Mouse (Mus musculus) midbrain, postnatal 0 days (tissue): ENCODE measurements around the gene Alad. TPM values are rescaled to one million over a fixed set of nuclear protein-coding genes. Genes with fewer than 3 reads are reported as not detected.

Source experiments
- ATAC-seq: fragments of 200-750 bp; cut with Nextera tagmentation; 2 replicates; pipeline ENCODE4 v1.8.0; 2017; ENCODE audit warnings: moderate number of reproducible peaks, mild to moderate bottlenecking, moderate TSS enrichment, moderate library complexity; ENCODE audit not compliant: low FRiP score
- DNase-seq: peaks from one replicate; pipeline ENCODE4 v3.0.0-alpha.2; 2015; ENCODE audit warnings: low spot score
- H3K27ac ChIP-seq: fragments of 300-500 bp; sonication (generic); 2 replicates; pipeline ENCODE4 v1.5.1; 2014; ENCODE audit warnings: low read depth, mild to moderate bottlenecking, low read length, mixed read lengths
- H3K27me3 ChIP-seq: fragments of 300-500 bp; sonication (generic); 2 replicates; pipeline ENCODE4 v1.6.1; 2014; ENCODE audit warnings: low read length, control low read depth, mixed read lengths; ENCODE audit not compliant: insufficient read depth
- H3K36me3 ChIP-seq: fragments of 300-500 bp; sonication (generic); 2 replicates; pipeline ENCODE4 v1.6.1; 2014; ENCODE audit warnings: low read length, control low read depth, mixed read lengths; ENCODE audit not compliant: insufficient read depth
- H3K4me1 ChIP-seq: fragments of 300-500 bp; sonication (generic); 2 replicates; pipeline ENCODE4 v1.6.1; 2014; ENCODE audit warnings: mild to moderate bottlenecking, control low read depth, antibody characterized with exemption, low read length, mixed read lengths; ENCODE audit not compliant: insufficient read depth
- H3K4me2 ChIP-seq: fragments of 300-500 bp; sonication (generic); 2 replicates; pipeline ENCODE4 v1.6.1; 2014; ENCODE audit warnings: low read depth, mild to moderate bottlenecking, low read length, mixed read lengths; ENCODE audit not compliant: poor library complexity, severe bottlenecking
- H3K4me3 ChIP-seq: fragments of 300-500 bp; sonication (generic); 2 replicates; pipeline ENCODE4 v1.5.1; 2014; ENCODE audit warnings: low read depth, mild to moderate bottlenecking, low read length, moderate library complexity
- H3K9ac ChIP-seq: fragments of 300-500 bp; sonication (generic); replicated peaks from 2 replicates; pipeline ENCODE4 v1.6.1; 2014; ENCODE audit warnings: mild to moderate bottlenecking, low read length, moderate library complexity, mixed read lengths; ENCODE audit not compliant: poor library complexity, severe bottlenecking
- H3K9me3 ChIP-seq: fragments of 300-500 bp; sonication (generic); 2 replicates; pipeline ENCODE4 v1.6.1; 2016; ENCODE audit warnings: low read length, control low read depth
- CTCF ChIP-seq: IDR thresholded peaks from 2 replicates; pipeline ENCODE4 v1.5.1; 2016; ENCODE audit warnings: antibody characterized with exemption, mild to moderate bottlenecking
- WGBS: fragments of 180-500 bp; shearing (Covaris S2); extraction: QIAGEN DNeasy Blood & Tissue Kit; methylation state at CpG from one replicate; pipeline ENCODE4 v1.1.7; 2014; 5-methylcytosine and 5-hydroxymethylcytosine counted together
- polyA plus RNA-seq: library from polyadenylated mRNA; unstranded; fragments of >200 nt; fragmentation: Nextera tagmentation; extraction: Ambion mirVana; gene quantifications from 2 replicates; pipeline ENCODE4 v1.2.1, GENCODE M21; 2015
- total RNA-seq: library from RNA; depleted of rRNA; stranded (reverse); fragments of >200 nt; gene quantifications from 2 replicates; pipeline ENCODE4 v1.2.3, GENCODE M21; 2014

Gene Alad
- total and polyA plus RNA-seq, 2 experiments from 2014 or later = 49.3 to 74.6 TPM

DNA sequence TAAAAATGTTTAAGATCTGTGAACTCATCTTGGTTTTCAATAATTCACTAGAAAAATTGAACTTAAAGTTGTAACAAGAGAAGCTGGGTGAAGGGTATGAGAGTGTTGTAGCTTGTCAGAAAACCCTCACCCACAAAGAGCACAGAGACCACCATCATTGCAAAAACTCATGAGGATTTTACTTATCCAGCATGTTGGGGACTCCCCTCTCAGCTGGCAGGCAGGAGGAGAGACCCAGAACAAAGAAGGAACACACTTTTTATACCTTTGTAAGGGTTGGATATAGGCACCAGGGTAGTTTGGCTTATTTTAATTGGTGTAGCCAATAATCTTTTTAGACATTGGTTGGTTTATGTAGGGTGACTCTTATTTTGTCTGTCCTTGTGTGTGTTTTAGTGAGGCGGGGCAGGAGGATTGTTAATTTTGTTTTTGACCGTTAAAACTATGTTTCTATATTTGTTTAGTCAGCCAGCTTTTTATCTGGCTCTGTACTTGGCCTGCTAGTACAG, 1.2 kb upstream of the Alad start:
- H3K9me3 ChIP-seq = no peaks in the 10 kb centered on the region
- no peak for DNase-seq
- no peak overlapping the region for H3K9ac ChIP-seq
- no peak overlapping the region for H3K27ac ChIP-seq
- H3K4me3 ChIP-seq = no peak overlapping the region
- no peak for TF ChIP-seq CTCF
- H3K4me1 ChIP-seq = peaks cover 11% of the 10 kb centered on the region
- H3K4me2 ChIP-seq = no peak overlapping the region
- no peaks in the 10 kb centered on the region for H3K27me3 ChIP-seq
- WGBS = 90% methylated on average over 2 of the region's 2 CpGs
- H3K36me3 ChIP-seq = no peaks in the 10 kb centered on the region
- ATAC-seq = no peak

GRCm38 (mm10) chr4:62519122-62519848, 433 bp downstream of the Alad start:
- Histone ChIP-seq H3K27me3 (no peaks in the 10 kb centered on the region), H3K4me3 (peak overlapping the region; percentile 81), H3K27ac (peak overlapping the region; percentile 74), H3K9me3 (no peaks in the 10 kb centered on the region), H3K9ac (peak overlapping the region; percentile 72), H3K36me3 (no peaks in the 10 kb centered on the region), H3K4me2 (peak overlapping the region; percentile 66), H3K4me1 (peaks cover 11% of the 10 kb centered on the region)
- no peak for TF ChIP-seq CTCF
- peak; percentile 78 for ATAC-seq
- DNase-seq = no peak
- WGBS = 1% methylated on average over 26 of the region's 26 CpGs

- Histone ChIP-seq H3K27me3 (no peaks in the 10 kb centered on the region), H3K9me3 (no peaks in the 10 kb centered on the region), H3K27ac (no peak overlapping the region), H3K9ac (peak overlapping the region; percentile 72), H3K36me3 (no peaks in the 10 kb centered on the region), H3K4me3 (peak overlapping the region; percentile 81), H3K4me2 (peak overlapping the region; percentile 66), H3K4me1 (peaks cover 11% of the 10 kb centered on the region)
- ATAC-seq (no peak), DNase-seq (no peak)
- WGBS = 52% methylated on average over 13 of the region's 13 CpGs
- TF ChIP-seq CTCF = no peak
Measured at GRCm38 (mm10) chr4:62518416-62519121, 1.1 kb downstream of the Alad start.

DNA sequence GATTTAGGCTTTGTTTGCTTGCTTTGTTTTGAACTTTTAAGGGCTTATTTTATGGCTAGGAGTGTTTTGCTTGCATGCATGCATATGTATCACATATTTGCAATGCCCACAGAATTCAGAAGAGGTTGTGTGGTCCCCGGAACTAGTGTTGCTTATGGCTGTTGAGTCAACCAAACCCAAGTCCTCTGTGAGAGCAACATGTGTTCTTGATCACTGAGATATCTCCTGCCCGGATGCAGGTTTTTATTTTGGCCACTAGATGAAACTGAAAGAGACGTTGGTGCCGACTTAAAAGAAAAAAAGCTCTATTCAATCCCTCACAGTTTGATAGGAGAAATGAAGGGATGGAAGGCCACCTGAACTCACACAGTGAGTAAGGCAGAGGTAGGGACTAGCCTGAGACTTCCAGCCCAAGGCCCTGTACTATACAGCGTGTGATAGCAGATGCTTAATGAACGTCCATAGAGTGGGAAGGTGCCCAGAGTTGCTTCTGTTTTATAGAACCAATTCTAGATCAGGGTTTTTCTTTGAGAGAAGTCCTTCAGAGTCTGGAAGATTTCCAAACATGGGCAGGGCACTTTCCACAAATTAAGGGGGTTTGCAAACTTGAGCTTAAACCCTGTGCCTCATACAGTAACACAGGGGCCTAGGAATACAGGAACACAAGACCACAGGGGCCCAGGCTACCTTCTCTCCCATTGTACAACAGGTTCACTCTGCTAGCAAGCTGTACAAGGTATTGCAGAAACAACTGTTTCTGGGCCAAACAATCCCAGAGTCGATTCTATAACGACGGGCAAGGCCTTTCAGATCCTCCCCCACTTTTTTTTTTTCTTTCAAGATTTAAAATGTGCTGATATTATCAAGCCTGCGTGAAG, 1.9 kb downstream of the Alad start:
- Histone ChIP-seq H3K36me3 (peaks cover 3% of the 10 kb centered on the region; the same call in 1 of the 2 replicates), H3K27ac (no peak overlapping the region), H3K4me1 (peaks cover 11% of the 10 kb centered on the region), H3K9me3 (no peaks in the 10 kb centered on the region), H3K4me3 (no peak overlapping the region), H3K4me2 (peak overlapping the region; percentile 66; the same call in 1 of the 2 replicates), H3K9ac (peak overlapping the region; percentile 72), H3K27me3 (no peaks in the 10 kb centered on the region)
- no peak for TF ChIP-seq CTCF
- DNase-seq (no peak), ATAC-seq (no peak)
- 81% methylated on average over 10 of the region's 10 CpGs for WGBS

- TF ChIP-seq CTCF = no peak
- Histone ChIP-seq H3K4me3 (no peak overlapping the region), H3K9ac (no peak overlapping the region), H3K4me2 (no peak overlapping the region), H3K4me1 (peaks cover 11% of the 10 kb centered on the region), H3K9me3 (no peaks in the 10 kb centered on the region), H3K27ac (no peak overlapping the region), H3K36me3 (peaks cover 10% of the 10 kb centered on the region), H3K27me3 (no peaks in the 10 kb centered on the region)
- WGBS = 90% methylated on average over 8 of the region's 8 CpGs
- DNase-seq (no peak), ATAC-seq (no peak)
Measured at GRCm38 (mm10) chr4:62517046-62517445, 2.7 kb downstream of the Alad start.
